Mouse (Mus musculus) ovary, postnatal 14 days (tissue): ENCODE data around the gene Cited4.

ENCODE experiments used
- DNase-seq: peaks from one replicate; pipeline ENCODE4 v3.0.0; 2022; ENCODE audit warnings: low spot score

Gene Cited4

DNA sequence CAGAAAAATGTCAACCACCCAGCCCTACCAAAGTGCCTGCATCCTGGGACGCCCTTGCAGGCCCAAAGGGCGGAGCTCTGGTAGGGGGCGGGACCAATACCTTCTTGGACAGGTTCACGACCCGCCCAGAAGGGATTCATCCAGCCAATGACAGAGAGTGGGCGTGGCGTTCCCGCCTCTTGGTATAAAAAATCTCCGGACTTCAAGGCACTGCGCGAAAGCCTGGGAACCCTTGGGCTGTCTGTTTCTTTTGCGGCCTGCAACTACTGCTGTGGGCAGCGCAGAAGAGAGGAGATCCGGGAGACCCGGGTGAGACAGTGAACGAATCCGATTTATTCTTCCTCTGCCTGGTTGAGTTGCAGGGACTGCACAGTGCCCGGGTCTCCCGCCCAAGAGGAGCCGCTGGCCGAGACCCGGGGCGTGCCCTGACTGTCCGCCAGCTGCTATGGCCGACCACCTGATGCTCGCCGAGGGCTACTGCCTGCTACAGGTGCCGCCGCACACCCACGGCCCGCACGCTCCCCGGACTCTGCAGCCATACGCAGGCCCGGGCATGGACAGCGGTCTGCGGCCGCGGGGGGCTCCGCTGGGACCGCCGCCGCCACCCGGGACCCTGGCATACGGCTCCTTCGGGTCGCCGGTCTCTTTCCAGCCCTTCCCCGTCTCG lies at the start of gene Cited4:
Gene Cited4 (plus strand): TSS at position 215 of the 667 bp plus-strand sequence.
- peak; percentile 82 for DNase-seq

DNA sequence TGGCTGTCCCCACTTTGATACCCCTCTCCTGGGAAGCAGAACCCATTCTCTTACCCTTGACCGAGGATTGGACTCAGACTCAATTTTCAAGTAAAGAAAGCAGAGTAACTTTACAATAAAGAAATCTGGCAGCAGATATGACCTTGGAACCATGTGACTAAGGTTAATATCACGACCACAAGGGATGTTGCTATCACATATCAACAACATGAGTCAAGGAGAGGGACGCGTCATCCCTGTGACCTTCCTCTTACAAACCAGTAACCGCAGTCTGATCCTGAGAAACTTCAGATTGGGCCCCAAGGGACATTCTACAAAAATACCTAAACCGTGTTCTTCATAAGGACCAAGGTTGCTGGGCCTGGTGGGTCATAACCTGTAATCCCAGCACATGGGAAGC lies 38.6 kb upstream of the Cited4 start:
- DNase-seq: no peak

GRCm38 (mm10) chr4:120630218-120630931 lies 36.0 kb upstream of the Cited4 start:
- no peak for DNase-seq

GRCm38 (mm10) chr4:120631828-120632227 lies 34.5 kb upstream of the Cited4 start:
- no peak for DNase-seq

- DNase-seq: no peak
Observed at GRCm38 (mm10) chr4:120635351-120635750, 31.0 kb upstream of the Cited4 start.

- DNase-seq: no peak
Observed at GRCm38 (mm10) chr4:120641946-120642345, 24.4 kb upstream of the Cited4 start.

DNA sequence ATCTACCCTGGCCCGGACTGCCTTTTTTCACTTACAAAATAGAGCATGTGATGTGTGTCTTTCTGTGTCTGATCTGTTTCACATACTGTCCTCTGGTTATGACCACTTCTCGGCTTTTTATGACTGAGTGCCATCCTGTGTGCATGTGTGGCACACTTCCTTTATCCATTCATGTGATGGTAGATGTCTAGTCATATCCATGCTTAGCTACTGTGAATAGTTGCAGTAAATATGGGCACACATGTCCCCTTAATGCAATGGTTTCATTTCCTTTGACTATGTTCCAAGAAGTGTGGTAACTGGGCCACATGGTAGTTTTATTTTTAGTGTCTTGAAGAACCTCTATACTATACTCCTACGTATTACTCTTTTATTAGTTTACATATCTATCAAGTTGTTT lies 22.5 kb upstream of the Cited4 start:
- no peak for DNase-seq

DNA sequence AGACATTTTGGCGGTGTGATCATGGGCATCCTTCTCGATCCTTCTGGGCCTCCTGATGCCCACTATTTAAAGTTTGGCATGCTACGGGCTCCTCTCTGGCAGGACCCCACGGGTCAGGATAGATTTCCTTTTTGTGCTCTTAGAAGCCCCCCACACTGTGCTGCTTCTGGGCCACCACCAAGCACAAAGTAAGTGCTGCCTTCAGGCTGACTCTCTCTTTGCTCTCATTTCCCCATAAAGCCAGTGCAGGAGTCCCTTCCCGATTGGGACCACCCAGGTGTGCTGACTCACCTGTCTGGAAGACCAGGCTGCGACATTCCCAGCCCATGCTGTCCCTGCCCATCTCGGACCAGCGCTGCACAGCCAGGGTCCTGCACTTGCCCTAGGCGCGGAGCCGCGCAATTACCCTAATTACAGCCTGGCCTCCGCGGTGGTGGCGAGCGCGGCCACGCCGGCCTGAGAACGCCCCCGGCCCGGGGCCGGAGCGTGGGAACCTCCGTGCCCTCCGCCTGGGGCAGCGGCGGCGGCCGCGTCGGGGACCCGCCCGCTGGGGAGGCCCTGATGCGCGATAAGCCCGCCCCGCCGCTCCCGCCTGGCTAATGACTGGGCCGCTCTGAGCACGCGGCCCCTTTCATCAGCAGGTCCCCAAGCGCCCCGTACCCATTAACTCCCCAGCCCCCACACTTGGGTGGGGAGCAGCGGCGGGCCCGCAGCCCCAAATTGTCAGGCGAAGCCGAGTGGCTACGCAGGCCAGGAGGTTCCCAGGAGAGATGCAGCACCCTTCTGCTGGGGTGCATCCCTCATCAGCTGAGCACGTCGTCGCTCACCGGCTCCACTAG lies 16.8 kb upstream of the Cited4 start:
- DNase-seq: no peak

GRCm38 (mm10) chr4:120650208-120650592 lies 16.2 kb upstream of the Cited4 start:
- no peak for DNase-seq

DNA sequence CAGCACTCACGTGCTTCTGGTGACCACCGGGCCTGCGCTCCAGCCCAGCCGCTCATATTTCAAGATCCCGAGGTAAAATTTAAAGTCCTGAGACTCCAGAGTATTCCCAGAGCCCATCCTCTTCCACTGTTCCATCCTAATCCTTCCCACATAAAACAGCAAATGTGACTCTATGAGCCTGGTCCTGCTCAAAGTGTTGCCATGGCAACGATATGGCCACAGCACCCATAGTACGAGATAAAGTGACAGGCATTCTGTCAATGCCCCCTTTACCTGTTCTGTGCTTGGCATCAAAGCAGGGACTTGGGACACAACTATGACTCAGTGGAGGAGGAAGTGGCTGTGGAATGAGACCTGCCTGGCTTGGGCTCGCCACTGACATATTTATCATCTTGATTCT lies 10.5 kb upstream of the Cited4 start:
- DNase-seq: no peak

GRCm38 (mm10) chr4:120660485-120660884 lies 5.9 kb upstream of the Cited4 start:
- DNase-seq: no peak

DNA sequence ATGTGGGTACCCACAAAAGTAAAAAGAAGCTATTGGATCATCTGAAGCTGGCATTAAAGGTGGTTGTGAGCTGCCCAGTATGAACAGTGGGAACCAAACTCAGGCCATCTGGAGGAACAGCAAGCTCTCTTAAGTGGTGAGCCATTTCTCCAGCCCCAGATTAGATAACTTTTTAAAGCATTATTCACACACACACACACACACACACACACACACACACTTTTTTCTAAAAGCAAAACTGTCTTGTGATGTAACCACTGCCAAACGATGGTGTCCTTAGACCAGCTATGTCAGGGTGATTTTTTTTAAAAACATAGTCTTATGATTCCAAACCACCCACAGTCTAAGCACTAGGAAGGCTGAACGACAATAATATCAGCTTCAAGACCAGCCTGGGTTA lies 1.8 kb upstream of the Cited4 start:
- DNase-seq: no peak

GRCm38 (mm10) chr4:120665144-120665700 lies 1.1 kb upstream of the Cited4 start:
- DNase-seq: no peak

GRCm38 (mm10) chr4:120665782-120666181 lies 590 bp upstream of the Cited4 start:
- DNase-seq: no peak

DNA sequence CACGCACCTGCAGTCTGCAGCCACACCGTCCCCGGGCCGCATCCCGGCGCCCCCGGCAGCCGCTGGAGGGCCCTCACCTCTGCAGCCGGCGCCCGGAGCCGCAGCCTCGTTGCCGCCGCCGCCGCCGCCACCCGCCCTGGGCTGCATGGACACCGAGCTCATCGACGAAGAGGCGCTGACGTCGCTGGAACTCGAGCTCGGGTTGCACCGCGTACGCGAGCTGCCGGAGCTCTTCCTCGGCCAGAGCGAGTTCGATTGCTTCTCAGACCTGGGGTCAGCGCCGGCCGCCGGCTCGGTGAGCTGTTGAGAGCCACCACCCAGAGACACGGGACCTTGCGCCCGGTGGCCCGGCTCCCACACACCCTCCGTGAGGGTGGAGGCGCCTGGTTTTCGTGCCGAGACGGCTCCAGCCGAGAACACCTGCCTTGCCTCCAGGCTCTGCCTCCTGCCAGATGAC lies 701 bp downstream of the Cited4 start:
- DNase-seq: peak; percentile 27

DNA sequence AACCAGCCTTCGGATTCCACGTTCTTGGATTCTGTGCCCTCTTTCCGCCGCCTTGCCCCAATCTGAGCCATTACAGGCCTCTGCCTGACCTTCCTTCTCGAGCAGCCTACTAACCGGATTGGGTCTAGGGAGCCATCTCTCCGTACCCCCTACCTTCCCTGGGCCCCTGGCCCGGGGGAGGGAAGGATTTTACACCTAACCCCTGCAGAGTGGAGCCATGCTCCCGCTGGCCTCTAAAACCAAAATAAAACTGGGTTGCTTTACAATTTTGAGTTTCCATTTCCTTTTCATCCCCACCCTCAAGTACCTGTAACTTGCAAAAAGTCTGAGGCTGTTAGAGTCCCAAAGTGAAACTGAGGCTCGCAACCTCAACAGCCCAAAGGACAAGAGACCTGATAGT lies 1.2 kb downstream of the Cited4 start:
- DNase-seq: no peak

DNA sequence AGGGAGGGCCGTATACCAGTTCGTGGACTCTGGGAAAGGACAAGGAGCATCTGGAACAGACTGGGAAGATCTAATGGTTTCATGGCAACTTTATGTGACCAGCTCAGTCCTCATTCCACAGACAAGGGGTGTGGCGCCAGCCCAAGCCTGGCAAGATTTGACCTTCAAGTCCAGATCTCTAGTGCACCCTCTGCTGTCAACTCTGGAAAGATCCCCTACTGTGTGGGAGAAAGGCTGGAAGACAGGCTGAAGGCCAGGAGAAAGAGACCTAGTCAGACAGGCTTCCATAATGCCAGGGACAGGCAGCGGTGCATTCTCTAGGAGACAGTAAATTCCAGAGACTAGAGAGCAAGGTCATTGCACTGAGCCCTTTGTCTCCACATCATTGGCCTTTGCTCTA lies 2.2 kb downstream of the Cited4 start:
- DNase-seq: no peak

DNA sequence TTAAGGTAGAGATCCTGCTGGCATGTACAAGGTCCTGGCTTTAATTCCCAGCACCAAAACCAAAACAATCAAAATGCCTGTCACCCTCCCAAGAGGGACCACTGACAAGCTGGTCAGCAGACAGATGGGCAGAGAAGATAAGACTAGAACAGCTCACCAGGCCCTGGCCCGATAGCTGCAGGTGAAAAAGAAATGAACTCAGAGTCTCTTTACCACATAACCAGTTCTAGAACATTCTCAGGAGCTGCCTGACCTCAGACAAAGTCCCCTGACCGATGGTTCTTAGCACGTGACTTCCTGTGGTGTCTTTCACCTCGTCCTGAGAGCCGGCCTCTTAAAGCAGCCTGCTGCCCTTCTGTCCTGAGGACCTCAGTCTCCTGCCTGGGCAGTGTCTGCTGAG lies 3.2 kb downstream of the Cited4 start:
- DNase-seq: no peak

DNA sequence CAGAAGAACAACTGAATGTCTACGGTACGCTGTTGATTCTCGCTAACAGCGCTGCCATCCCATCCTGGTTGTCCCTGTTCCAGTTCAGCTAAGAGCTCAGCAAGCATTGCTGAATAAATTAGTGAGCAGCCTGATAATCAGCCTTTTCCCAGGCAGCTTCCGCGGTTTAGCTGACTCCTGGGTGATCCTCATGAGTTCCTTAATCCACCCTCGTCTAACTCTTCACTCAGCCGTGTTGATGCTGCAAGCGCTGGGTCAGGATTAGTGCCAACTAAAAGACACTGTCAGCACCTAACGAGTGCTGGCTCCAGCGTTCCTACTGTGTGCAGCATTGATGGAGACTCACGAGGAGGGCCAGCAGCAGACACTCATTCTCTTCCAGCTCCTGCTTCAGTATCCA lies 4.7 kb downstream of the Cited4 start:
- no peak for DNase-seq

DNA sequence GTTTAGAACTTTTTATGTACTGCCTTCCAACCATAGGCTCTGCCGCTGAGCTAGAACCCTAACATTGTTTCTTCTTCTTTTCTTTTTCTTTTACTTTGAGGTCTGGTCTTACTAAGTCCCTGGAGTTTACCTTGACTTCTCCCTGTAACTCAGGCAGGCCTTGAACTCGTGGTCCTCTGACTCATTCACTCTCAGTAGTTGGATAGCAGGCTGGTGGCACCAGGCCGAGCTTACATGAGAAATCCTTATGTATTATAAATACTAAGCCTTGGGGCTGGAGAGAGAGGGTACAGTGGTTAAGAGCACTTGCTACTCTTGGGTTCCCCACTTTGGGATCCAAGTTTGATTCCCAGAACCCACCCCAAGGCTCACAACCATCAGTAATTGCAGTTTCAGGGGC lies 7.2 kb downstream of the Cited4 start:
- no peak for DNase-seq

DNA sequence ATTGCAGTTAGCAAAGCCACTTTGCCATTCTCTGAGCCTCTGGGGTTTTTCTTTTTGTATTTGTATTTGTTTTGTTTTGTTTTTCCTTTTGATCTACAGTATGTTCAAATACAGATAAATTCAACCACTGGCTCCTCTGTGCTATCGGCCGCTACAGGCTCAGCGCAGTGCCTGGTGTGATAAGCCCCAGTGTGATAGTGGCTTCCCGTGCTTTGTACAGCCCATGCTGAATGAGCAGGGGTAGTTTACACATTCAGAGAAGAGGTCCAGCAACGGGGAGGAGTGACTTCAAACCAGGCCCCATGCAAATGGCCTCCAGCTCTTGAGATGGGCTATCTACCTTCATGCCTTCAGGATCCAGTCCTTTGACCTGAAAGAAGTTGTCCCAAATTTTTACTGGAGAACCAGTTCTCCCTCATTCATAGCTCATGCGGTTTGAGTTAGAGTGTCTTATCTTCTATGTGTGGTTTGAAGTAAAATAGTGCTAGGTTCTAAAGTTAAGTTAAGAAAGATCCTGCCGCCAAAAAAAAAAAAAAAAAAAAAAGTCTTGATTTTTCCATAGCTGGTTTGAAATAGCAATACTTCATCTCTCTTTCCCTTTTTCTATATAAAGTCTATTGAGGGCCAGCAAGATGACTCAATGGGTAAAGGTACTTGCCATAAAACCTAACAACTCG lies 8.5 kb downstream of the Cited4 start:
- no peak for DNase-seq

GRCm38 (mm10) chr4:120675640-120676039 lies 9.3 kb downstream of the Cited4 start:
- DNase-seq: no peak
